Mouse (Mus musculus) adrenal gland, postnatal 36 days (tissue): ENCODE measurements around the gene Slc7a11. TPM values are rescaled to one million over a fixed set of nuclear protein-coding genes. Genes with fewer than 3 reads are reported as not detected.

Experiments
- DNase-seq, 2 experiments: peaks; one replicate each; pipeline ENCODE4 v3.0.0; 2021; ENCODE audit warnings: mixed read lengths in 1 of 2
- total RNA-seq, 2 experiments: library from RNA; stranded (reverse); gene quantifications; 2 replicates each; pipeline ENCODE4 v1.2.3; 2021

The Slc7a11 gene
- total RNA-seq, 2 experiments from 2014 or later = 0.76 to 0.86 TPM

- no peak for DNase-seq
These were observed 458.6 kb downstream of the Slc7a11 start for GRCm38 (mm10) chr3:49984795-49985194.

DNA sequence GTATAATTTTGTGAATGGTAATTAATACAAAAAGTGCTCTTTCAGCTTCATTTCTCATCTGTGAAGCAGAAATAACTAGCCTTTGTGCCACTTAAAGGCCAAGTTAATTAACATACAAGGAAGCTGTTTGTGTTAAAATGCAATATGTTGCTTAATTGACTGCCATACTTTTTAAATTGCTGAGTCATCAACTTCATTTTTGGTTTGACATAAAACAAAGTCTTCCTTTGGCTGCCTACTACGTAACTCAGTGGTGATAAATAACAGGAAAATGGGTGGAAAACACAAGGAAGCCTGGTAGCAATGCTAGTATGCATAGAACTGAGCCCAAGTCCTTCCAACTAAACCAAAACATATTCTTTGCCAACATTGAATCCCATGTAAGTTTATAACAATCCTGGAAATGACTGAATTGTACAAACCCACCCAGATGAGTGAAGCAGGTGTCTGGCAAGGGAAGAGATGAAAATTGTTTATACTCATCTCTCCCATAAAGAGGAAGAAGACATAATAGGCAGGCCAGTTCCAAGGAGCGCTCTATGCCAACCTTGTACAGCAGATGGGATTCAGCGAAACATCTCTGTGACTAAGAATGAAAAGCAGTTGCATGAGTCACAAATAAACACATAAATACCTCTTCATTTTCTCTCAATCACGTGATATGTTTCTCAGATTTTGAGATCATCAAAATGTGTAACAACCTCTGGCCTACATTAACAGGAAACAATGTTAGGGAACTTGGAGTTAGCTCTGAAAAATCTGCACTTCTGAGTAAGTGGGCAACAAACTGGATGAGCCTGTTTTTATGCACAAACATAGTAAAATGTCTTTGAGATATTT lies 459.8 kb downstream of the Slc7a11 start:
- no peak for DNase-seq

- DNase-seq = no peak
These were observed 469.4 kb downstream of the Slc7a11 start for GRCm38 (mm10) chr3:49973994-49974393.

- DNase-seq = no peak
These were observed 477.8 kb downstream of the Slc7a11 start for GRCm38 (mm10) chr3:49965569-49965968.

GRCm38 (mm10) chr3:49960581-49960980 lies 482.8 kb downstream of the Slc7a11 start:
- no peak for DNase-seq

GRCm38 (mm10) chr3:49946845-49947244 lies 496.6 kb downstream of the Slc7a11 start:
- no peak for DNase-seq

DNA sequence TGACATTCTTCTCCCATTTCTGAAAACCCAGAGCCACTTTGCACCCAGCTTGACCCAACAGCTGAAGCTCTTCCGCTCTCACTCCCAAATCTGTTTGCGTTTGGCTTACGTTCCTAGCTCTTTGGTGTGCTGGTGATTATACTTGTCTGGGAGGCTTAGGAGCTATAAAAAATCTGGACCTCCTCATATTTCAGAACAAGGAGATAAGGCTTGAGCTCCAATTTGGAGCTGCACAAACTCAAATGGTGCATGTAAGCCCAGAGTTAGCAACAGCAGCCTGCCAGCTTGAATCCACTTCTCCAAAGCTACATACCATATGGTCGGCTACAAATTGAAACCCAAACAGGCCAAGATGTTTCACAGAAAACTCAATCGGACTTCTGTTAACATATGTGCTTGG lies 498.6 kb downstream of the Slc7a11 start:
- DNase-seq = no peak

- DNase-seq = no peak
These were observed 505.8 kb downstream of the Slc7a11 start for GRCm38 (mm10) chr3:49937611-49938010.

- no peak for DNase-seq
These were observed 513.9 kb downstream of the Slc7a11 start for GRCm38 (mm10) chr3:49929496-49929895.

- no peak for DNase-seq
These were observed 514.7 kb downstream of the Slc7a11 start for GRCm38 (mm10) chr3:49928509-49929263.

DNA sequence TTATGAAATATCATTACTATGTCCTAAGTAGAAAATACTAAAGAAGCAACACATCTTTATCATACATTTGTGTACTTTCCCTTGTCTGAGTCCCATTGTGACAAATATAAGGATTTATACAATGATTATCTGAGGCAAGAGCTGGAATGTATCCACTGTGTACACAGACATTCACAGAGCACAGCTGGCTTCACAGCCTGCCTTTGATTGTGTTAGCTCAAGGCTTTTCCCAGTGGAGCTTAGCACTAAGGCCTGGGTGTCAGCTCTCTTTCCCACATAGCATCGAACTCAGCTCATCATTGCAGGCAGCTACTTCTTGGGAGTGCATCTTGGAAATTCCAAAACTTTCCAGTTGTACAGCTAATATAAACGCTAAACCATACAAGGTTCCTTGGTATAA lies 529.5 kb downstream of the Slc7a11 start:
- no peak for DNase-seq

- no peak for DNase-seq
These were observed 532.5 kb downstream of the Slc7a11 start for GRCm38 (mm10) chr3:49910922-49911321.

GRCm38 (mm10) chr3:49908426-49909341 lies 534.7 kb downstream of the Slc7a11 start:
- DNase-seq = peak in 1 of 2 experiments; percentile 3

GRCm38 (mm10) chr3:49893945-49894344 lies 549.5 kb downstream of the Slc7a11 start:
- DNase-seq = no peak

DNA sequence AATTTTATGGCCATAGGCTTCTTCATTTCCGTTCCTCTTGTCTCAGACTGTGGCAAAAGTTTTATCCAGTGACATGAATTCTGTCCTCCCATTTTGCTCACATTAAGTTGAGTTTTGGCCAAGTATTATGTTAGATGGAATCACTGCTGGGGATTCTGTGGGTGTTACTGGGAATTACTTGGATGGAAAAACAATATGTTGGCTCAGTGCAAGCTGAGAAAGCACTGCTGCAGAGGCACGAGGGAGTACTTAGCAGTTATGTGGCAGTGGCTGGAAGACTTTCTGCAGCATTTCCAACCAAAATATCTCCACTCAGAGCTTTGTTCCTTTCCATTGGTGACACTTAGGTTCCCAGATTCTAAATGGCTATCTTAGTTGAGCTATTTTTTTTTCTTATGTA lies 556.1 kb downstream of the Slc7a11 start:
- no peak for DNase-seq

DNA sequence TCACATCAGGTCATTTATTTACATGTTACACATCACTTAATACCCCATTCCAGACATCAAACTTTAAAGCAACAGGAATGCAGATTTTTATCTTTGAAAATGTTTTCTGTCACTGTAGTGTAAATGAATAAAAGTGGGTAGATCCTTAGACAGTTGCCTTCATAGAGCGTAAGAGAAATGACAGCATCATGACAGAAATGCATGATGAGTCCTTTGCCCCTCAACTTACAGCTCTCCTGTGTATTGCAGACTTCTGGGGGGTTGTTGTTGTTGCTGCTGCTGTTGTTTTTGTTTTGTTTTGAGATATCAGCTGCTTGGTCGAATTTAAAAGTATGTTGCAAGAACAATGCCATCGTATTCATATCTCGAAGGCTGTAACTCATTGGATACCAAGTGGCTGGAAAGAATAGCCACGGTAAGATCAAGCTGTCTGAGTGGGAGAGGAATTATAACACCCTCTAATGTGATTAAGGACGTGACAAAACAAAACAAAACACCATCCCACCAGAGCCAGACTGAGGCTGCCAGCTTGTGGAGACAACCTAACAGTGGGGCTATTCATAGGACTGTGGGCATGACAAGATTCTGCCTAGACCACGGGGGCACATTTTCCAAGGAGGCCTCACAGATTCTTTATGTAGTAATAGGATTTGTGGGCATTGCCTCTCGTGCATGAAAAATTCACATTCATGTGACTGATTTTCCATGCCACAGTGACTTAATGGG lies 557.0 kb downstream of the Slc7a11 start:
- DNase-seq = no peak

DNA sequence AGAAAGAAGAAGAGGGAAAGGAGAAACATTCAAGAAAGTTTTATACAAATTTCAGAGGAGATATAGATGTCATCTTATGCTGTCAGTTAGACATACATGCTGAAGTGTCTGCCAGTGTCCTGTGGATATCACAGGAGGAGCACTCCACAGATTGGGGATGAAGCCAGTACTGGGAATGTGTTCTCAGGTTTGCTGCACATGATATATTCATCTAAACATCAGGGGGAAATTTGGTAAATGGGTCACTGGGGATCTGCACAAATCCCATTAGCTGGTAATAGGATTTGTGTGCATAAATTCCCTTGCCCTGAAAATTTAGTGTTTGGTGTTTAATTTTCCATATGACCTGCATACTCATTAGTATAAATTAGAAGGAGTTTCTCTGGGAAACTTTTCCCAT lies 562.9 kb downstream of the Slc7a11 start:
- DNase-seq = no peak

DNA sequence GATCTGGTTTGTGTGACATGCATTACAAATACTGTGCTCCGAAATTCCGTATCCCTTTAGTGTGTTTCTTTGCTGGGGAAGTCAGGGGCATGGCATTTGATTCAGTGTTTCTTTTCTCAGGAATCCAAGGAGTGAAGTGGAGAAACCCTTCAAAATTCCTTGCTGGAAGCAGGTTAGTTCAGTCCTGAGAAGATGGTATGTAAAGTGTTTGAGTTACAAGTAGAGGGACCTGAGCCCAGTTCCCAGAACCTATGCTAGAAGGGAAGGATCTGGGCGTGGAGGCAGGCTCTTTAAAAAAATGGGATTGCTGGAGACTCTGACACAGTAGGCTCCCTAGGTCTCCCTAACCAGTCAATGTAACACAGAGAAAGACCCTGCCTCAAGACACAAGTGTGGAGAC lies 572.6 kb downstream of the Slc7a11 start:
- DNase-seq = no peak

DNA sequence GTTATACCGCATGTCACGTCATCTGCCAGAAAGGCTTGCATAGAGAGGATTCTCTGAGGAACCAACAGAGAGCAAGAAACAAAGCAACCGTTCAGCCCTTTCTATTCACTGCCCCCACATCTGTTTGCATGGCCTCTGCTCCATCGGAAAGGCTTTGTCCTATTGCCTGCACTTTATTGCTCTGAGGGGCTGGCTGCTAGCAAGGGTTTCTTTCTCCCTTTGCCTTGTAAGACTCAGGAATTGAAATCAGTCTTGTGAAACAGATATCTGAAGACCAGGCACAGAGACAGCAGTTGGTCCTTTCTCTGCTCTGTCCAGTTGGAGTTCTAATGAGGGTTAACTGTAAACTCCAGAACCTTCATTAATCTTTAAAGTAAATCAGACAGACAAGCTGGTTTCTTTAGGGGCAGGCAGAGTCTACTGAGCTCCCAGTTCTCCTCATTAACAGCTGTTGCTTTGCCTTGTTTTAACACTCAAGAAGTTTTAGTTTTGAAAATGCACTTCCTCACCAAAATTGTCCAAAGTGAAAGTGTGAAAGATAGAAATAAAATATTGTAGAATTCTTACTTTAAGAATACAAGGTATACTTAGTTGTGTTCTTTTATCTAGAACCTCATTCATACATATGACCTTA lies 575.3 kb downstream of the Slc7a11 start:
- no peak for DNase-seq

- DNase-seq = no peak
These were observed 576.1 kb downstream of the Slc7a11 start for GRCm38 (mm10) chr3:49867147-49867950.
